Mouse (Mus musculus): Measurements from ENCODE around the gene Arid3a.

DNA sequence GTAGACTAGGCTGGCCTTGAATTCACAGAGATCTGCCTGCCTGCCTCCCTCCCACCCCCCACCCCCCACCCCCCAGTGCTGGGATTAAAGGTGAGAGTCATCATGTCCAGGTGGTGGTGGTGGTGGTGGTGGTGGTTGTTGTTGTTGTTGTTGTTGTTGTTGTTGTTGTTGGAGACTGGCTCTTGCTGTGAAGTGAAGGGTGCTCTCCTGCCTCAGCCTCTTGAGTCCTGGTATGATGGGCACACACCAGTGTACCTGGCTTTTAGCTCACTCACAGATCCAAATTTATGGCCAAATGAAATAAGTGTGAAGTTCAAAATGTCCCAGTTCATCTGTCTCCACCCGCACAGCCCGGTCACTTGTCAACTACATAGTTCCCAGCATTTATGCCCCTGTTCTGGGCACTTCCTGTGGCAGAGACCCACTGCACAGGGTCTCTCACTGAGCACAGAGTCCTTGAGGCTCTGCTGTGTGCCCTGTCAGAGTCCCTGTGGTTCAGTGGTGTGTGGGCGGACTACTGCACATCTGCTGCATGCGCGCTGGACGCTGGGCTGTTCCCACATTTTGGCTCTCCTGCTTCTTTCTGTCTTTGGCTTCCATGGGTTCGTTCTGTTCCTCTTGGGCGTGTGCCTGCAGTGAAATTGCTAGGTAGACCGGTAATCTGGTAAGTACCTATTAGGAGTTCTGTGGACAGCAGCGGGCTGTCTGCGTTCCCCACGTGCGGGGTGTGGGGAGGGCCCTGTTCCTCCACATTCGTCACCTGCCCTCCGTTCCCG lies 8.1 kb downstream of the Arid3a start:
- TF ChIP-seq CTCF (IDR thresholded peaks at IDR 0.05; ENCODE audit: borderline replicate concordance, insufficient read depth, low read depth, low read length) (no peak), POLR2A (IDR thresholded peaks at IDR 0.05; ENCODE audit: borderline replicate concordance, insufficient read depth, low read length) (no peak)

All from cerebellum, adult 2 months (tissue).